Mouse (Mus musculus): ENCODE data around the gene Surf1. TPM values are rescaled to one million over a fixed set of nuclear protein-coding genes. Genes with fewer than 3 reads are reported as not detected.
A peak's percentile ranks its signal among the peaks of the same experiment; 100 is the strongest.

The Surf1 gene
- polyA plus RNA-seq (2012; rRNA removed) = 153 and 159 TPM in 2 replicates

DNA sequence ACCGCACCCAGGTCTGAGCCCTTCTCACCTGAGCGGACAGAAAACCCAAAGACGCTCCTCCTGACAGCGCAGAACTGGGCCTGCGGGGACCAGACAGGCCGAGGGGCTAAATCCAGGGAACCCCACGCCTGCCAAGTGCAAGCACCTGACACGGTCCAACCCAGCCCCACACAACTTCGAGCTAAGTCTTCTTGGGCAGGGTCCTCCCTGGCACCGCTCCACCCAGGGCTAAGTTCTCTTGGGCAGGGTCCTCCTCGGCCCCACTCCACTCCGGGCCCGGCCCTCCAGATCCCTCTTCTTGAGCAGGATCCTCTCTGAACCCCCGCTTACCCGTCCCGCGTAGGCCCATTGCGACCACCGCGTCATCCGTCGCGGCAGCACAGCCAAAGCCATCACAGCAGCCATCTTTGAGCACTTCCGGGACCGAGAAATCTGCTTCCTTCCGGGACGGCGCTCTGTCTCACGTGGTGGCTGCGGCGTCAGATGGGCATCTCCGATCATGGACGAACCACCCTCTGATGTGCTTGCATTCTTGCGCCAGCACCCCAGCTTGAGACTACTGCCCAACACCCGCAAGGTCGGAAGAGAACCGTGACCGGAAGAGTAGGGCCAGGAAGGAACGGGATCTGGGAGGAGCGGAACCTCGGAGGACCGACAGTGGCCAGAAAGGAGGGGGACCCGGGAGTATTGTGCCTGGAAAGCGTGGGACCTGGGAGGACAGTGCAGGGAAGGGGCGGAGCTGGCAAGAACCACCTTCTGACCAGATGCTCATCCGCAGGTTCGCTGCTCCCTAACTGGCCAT is at the start of gene Surf1, which contains the start of gene Surf2:
Gene Surf1, minus strand, starts transcription at position 604 of the 802 bp plus-strand sequence.
Gene Surf2, plus strand, starts transcription at position 441 of the 802 bp plus-strand sequence.
- H3K27me3 ChIP-seq (ENCODE audit: control insufficient read depth, insufficient read depth, low read length) = no peaks in the 10 kb centered on the region
- H3K27ac ChIP-seq (ENCODE audit: insufficient read depth, low read length) = peak within 1 kb of the TSS; percentile 39
- TF ChIP-seq POLR2A (IDR thresholded peaks at IDR 0.05; ENCODE audit: borderline replicate concordance, insufficient read depth, low read length) (peak; percentile 89), CTCF (IDR thresholded peaks at IDR 0.05; ENCODE audit: borderline replicate concordance, insufficient read depth, low read depth, low read length) (no peak)
- peak; percentile 84 to 86 for DNase-seq
- H3K4me1 ChIP-seq (ENCODE audit: control insufficient read depth, insufficient read depth, low read length) = peaks cover 12% of the 10 kb centered on the region
- peak within 1 kb of the TSS; percentile 84 for H3K4me3 ChIP-seq (replicated peaks; ENCODE audit: insufficient read depth, low read depth, low read length)
- WGBS = 1% methylated on average over 47 of the region's 47 CpGs

DNA sequence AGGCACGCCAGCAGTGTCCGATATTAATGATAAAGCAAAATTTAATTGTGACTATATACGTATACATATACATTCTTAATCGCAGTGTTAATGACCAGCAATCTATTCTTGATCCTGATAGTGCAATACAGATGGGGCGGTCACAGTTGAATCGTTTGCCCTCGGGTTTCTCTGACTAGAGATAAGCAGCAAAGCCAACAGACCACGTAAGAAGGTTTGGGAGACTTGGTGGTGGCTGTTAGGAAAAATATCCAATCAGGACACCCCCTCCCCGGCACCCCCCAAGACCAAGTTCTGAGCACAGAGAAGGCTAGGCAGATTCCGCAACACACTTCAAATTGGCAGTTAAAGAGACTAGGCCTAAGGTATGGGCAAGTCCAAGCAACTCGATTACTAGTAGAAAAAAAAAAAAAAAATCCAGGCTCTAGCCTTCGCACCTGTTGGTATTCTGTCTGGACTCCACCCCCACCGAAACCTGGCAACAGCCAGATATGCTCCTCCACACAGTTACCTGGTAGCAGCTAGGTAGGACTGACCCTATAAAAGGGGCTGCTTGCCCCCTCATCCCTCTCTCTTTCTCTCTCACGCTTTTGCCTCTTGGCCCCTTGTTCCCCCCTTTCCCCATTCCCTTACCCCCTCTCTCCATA is 48.5 kb upstream of the Surf1 start:
- no peaks in the 10 kb centered on the region for H3K27me3 ChIP-seq (ENCODE audit: control insufficient read depth, insufficient read depth, low read length)
- no peak for TF ChIP-seq POLR2A (IDR thresholded peaks at IDR 0.05; ENCODE audit: borderline replicate concordance, insufficient read depth, low read length)
- no peak for TF ChIP-seq CTCF (IDR thresholded peaks at IDR 0.05; ENCODE audit: borderline replicate concordance, insufficient read depth, low read depth, low read length)
- 13% methylated on average over 14 of the region's 14 CpGs for WGBS
- H3K27ac ChIP-seq (ENCODE audit: insufficient read depth, low read length) = peak overlapping the region; percentile 98
- H3K4me1 ChIP-seq (ENCODE audit: control insufficient read depth, insufficient read depth, low read length) = peaks cover 3% of the 10 kb centered on the region; the same call in 1 of the 2 replicates
- peak in 1 of 2 experiments; percentile 26 for DNase-seq
- H3K4me3 ChIP-seq (replicated peaks; ENCODE audit: insufficient read depth, low read depth, low read length) = peak overlapping the region; percentile 85

DNA sequence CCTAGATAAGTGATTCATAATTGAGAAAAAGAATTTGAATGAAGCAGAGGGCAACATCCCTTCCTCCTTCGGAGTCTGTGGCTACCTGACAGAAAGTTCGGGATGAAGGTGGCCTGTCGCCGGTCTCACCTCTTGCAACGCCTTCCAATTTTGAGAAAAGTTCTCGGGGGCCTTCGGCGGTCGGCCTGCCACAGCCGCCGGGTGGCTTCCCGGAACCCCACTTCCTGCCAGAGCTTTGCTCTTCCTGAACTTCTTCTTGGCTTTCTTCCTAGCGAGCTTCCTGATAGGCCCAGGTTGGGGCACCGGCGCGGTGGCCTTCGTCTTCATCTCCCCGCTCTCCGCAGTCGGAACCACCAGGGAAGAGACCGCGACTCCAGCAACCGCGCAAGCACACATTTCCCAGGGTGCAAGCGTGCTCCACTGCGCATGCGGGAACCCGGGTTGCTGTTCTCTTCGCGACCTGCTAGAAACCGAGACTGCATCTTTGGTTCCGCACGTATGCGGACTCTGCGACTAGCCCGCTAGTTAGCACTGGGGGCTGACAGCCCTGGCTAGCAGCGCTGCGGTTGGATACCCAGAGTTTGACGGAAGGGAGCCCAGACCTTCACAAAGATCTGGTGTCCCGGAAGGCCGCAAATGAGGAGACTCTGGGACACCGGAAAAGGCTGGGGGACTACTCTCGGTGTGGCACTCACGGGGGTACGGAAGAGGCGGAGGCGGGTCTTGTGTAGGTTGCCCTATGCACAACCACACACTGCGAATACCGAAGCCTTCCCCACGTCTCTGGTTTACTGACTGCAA is 47.8 kb upstream of the Surf1 start, which contains the start of gene Rexo4:
Gene Rexo4, minus strand, starts transcription at position 464 of the 801 bp plus-strand sequence.
- under 1% methylated on average over 50 of the region's 50 CpGs for WGBS
- peak within 1 kb of the TSS; percentile 85 for H3K4me3 ChIP-seq (replicated peaks; ENCODE audit: insufficient read depth, low read depth, low read length)
- H3K4me1 ChIP-seq (ENCODE audit: control insufficient read depth, insufficient read depth, low read length) = peaks cover 3% of the 10 kb centered on the region; the same call in 1 of the 2 replicates
- DNase-seq = peak; percentile 94 to 97
- H3K27me3 ChIP-seq (ENCODE audit: control insufficient read depth, insufficient read depth, low read length) = no peaks in the 10 kb centered on the region
- TF ChIP-seq CTCF (IDR thresholded peaks at IDR 0.05; ENCODE audit: borderline replicate concordance, insufficient read depth, low read depth, low read length) (no peak), POLR2A (IDR thresholded peaks at IDR 0.05; ENCODE audit: borderline replicate concordance, insufficient read depth, low read length) (peak; percentile 88)
- H3K27ac ChIP-seq (ENCODE audit: insufficient read depth, low read length) = peak within 1 kb of the TSS; percentile 98

DNA sequence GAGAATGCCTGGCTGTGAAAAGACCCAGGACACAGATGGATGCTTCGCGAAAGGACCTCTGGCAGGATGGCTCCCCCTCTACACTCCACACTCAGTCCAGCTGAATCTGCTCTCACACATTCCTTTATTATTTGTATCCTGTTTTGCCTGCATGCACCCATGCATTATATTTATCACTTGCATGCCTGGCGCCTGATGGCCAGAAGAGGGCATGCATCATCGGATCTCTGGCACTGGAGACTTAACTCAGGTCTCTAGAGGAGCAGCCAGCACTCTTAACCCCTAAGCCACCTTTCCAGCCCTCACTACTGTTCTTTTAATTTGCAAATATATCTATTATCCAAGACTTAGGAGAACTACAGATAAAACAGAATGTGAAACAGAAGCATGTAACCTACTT is 44.4 kb upstream of the Surf1 start:
- peak; percentile 38; the same call in 1 of the 2 replicates for TF ChIP-seq CTCF (IDR thresholded peaks at IDR 0.05; ENCODE audit: borderline replicate concordance, insufficient read depth, low read depth, low read length)
- no peak for TF ChIP-seq POLR2A (IDR thresholded peaks at IDR 0.05; ENCODE audit: borderline replicate concordance, insufficient read depth, low read length)
- no peaks in the 10 kb centered on the region for H3K27me3 ChIP-seq (ENCODE audit: control insufficient read depth, insufficient read depth, low read length)
- WGBS = 48% methylated on average over 4 of the region's 4 CpGs

DNA sequence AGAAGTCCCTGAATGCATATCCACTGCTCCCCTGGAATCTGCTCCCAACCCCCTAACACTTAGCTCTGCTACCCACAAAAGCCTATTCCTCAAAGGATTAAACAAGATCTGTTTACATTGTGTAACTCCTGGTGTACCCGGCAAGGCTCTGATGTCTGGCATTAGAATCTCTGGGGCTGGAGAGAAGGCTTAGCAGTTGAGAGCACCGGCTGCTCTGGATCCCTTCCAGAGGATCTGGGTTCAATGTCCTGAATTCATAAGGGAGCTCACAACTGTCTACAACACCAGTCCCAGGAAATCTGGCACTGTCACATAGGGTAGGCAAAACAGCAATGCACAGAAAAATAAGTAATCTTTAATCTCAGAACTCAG is 41.1 kb upstream of the Surf1 start:
- H3K27me3 ChIP-seq (ENCODE audit: control insufficient read depth, insufficient read depth, low read length) = no peaks in the 10 kb centered on the region
- DNase-seq = no peak
- H3K4me3 ChIP-seq (replicated peaks; ENCODE audit: insufficient read depth, low read depth, low read length) = no peak overlapping the region
- no peak for TF ChIP-seq CTCF (IDR thresholded peaks at IDR 0.05; ENCODE audit: borderline replicate concordance, insufficient read depth, low read depth, low read length)
- TF ChIP-seq POLR2A (IDR thresholded peaks at IDR 0.05; ENCODE audit: borderline replicate concordance, insufficient read depth, low read length) = no peak
- 78% methylated on average over 2 of the region's 2 CpGs for WGBS
- H3K27ac ChIP-seq (ENCODE audit: insufficient read depth, low read length) = no peak overlapping the region
- H3K4me1 ChIP-seq (ENCODE audit: control insufficient read depth, insufficient read depth, low read length) = peaks cover 5% of the 10 kb centered on the region; the same call in 1 of the 2 replicates

More for the DNA sequence above, 44.4 kb upstream of the Surf1 start:
- no peak for DNase-seq
- Histone ChIP-seq H3K27ac (ENCODE audit: insufficient read depth, low read length) (no peak overlapping the region), H3K4me3 (replicated peaks; ENCODE audit: insufficient read depth, low read depth, low read length) (no peak overlapping the region), H3K4me1 (ENCODE audit: control insufficient read depth, insufficient read depth, low read length) (peaks cover 3% of the 10 kb centered on the region; the same call in 1 of the 2 replicates)

DNA sequence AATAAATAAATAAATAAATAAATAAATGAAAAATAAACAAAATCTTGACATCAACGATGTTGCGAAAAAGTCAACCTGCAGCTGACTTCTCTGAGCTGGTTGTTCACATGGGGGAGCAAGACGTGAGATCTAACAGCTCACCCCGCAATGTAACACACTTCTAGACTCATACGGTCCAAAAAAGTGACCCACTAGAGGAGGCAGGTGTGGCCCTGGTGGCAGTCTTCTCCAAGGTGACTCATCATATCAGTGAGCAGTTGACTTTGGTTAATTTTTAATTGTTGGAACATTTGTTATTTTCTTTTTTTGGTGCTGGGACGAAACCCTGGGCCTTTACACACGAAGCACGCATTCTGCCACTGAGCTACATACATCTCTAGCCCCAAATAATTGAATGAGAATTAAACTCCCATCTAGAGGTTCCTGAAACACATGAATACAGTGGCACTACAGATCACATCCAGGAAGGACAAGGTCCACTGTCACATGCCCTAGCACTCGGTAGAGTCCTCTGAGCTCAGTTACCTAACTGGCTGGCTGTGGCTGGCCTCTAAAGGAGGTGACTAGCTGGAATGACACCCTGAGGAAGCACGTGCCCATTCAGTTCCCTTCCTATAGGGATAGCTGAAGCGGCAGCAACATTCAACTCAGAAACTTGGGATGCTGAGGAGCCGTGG is 40.6 kb upstream of the Surf1 start:
- no peak for TF ChIP-seq POLR2A (IDR thresholded peaks at IDR 0.05; ENCODE audit: borderline replicate concordance, insufficient read depth, low read length)
- TF ChIP-seq CTCF (IDR thresholded peaks at IDR 0.05; ENCODE audit: borderline replicate concordance, insufficient read depth, low read depth, low read length) = no peak
- Histone ChIP-seq H3K4me3 (replicated peaks; ENCODE audit: insufficient read depth, low read depth, low read length) (no peak overlapping the region), H3K27me3 (ENCODE audit: control insufficient read depth, insufficient read depth, low read length) (no peaks in the 10 kb centered on the region), H3K4me1 (ENCODE audit: control insufficient read depth, insufficient read depth, low read length) (peaks cover 8% of the 10 kb centered on the region; the same call in 1 of the 2 replicates), H3K27ac (ENCODE audit: insufficient read depth, low read length) (no peak overlapping the region)
- WGBS = 95% methylated on average over 12 of the region's 12 CpGs
- no peak for DNase-seq
